ENCODE assay signal across 23 mouse cellular contexts in genomic region chr14:73477077-73477476, GRCm38 (mm10). TPM values are rescaled to one million over a fixed set of nuclear protein-coding genes. Genes with fewer than 3 reads are reported as not detected.
DNase-seq lines count a peak whose midpoint lies in the region; ATAC-seq and TF ChIP-seq lines count a peak whose summit lies in the region.
"Had no signal": no experiment of that assay in that cellular context is flagged by ENCODE, and none has a peak within 500 bp of the region (broad histone marks: within the 10 kb centered on the region; RNA-seq: fewer than 3 reads in every experiment).

No protein-coding gene starts in this region.

- no peaks in the 10 kb centered on the region for H3K36me3 ChIP-seq in forebrain, embryonic 14.5 days (ENCODE audit: control insufficient read depth, insufficient read depth, low read length)
- H3K36me3 ChIP-seq: G1E; heart, embryonic 15.5 days; liver, embryonic 13.5 days; lung, embryonic 15.5 days had no signal

- H3K4me2 ChIP-seq in forebrain, embryonic 14.5 days (ENCODE audit: low read length): no peak overlapping the region
- H3K4me2 ChIP-seq: heart, embryonic 15.5 days; liver, embryonic 13.5 days; lung, embryonic 15.5 days had no signal

- no peak for TF ChIP-seq POLR2A in cerebellum, adult 2 months (IDR thresholded peaks at IDR 0.05; ENCODE audit: borderline replicate concordance, insufficient read depth, low read length)

- peaks cover 31% of the 10 kb centered on the region for H3K4me1 ChIP-seq in forebrain, embryonic 14.5 days (ENCODE audit: control insufficient read depth, insufficient read depth, low read length)
- peaks cover 12% of the 10 kb centered on the region; the same call in 1 of the 2 replicates for H3K4me1 ChIP-seq in cerebellum, adult 2 months (ENCODE audit: control insufficient read depth, insufficient read depth, low read length)

- H3K9me3 ChIP-seq in forebrain, embryonic 14.5 days (replicated peaks; ENCODE audit: control insufficient read depth, low read length): no peaks in the 10 kb centered on the region
- H3K9me3 ChIP-seq: G1E; heart, embryonic 15.5 days; liver, embryonic 13.5 days; lung, embryonic 15.5 days had no signal

- no peak for DNase-seq in gastrocnemius, adult 2 months
- no peak for DNase-seq in gastrocnemius, adult 18-20 months (ENCODE audit: low spot score)
- no peak for DNase-seq in layer of hippocampus, adult 2 months (ENCODE audit: low spot score in 2 of 2)
- no peak for DNase-seq in layer of hippocampus, adult 9-11 months
- no peak for DNase-seq in forebrain, embryonic 14.5 days (ENCODE audit: low spot score)
- DNase-seq in lung, postnatal 4 days: peak; percentile 29 to 62
- DNase-seq in cerebellum, adult 2 months: no peak
- DNase-seq: adrenal gland, adult 2 months; cerebellum, adult 11-12 months; cerebellum, postnatal 14 days; kidney, postnatal 25 days; liver, embryonic 13.5 days; right cerebral cortex, adult 18-20 months; thymus, adult 18-20 months; thymus, postnatal 4 days had no signal

- H3K27ac ChIP-seq in gastrocnemius, adult 2 months: peak overlapping the region; percentile 83
- peak overlapping the region; percentile 73; the same call in 1 of the 2 replicates for H3K27ac ChIP-seq in layer of hippocampus, adult 2 months
- H3K27ac ChIP-seq in forebrain, embryonic 14.5 days (ENCODE audit: low read depth, low read length): peak overlapping the region; percentile 66; the same call in 1 of the 2 replicates
- no peak overlapping the region for H3K27ac ChIP-seq in cerebellum, adult 2 months (ENCODE audit: insufficient read depth, low read length)
- H3K27ac ChIP-seq: heart, embryonic 15.5 days; hindbrain, postnatal 0 days; liver, embryonic 13.5 days; lung, embryonic 15.5 days had no signal

- H3K27me3 ChIP-seq in forebrain, embryonic 14.5 days (replicated peaks; ENCODE audit: control insufficient read depth, insufficient read depth, low read length): no peaks in the 10 kb centered on the region
- no peaks in the 10 kb centered on the region for H3K27me3 ChIP-seq in cerebellum, adult 2 months (ENCODE audit: control insufficient read depth, insufficient read depth, low read length)
- H3K27me3 ChIP-seq: heart, embryonic 15.5 days; liver, embryonic 13.5 days; lung, embryonic 15.5 days; Patski had no signal

- H3K4me3 ChIP-seq in gastrocnemius, adult 2 months: no peak overlapping the region
- H3K4me3 ChIP-seq in layer of hippocampus, adult 2 months: no peak overlapping the region
- H3K4me3 ChIP-seq in forebrain, embryonic 14.5 days (ENCODE audit: low read depth, low read length): no peak overlapping the region
- no peak overlapping the region for H3K4me3 ChIP-seq in cerebellum, adult 2 months (replicated peaks; ENCODE audit: insufficient read depth, low read depth, low read length)
- H3K4me3 ChIP-seq: heart, embryonic 15.5 days; liver, embryonic 13.5 days; lung, embryonic 15.5 days had no signal

- no peak for TF ChIP-seq CTCF in gastrocnemius, adult 2 months (IDR thresholded peaks at IDR 0.05)
- TF ChIP-seq CTCF in layer of hippocampus, adult 2 months (conservative IDR thresholded peaks at IDR 0.05): no peak
- TF ChIP-seq CTCF in cerebellum, adult 2 months (IDR thresholded peaks at IDR 0.05; ENCODE audit: borderline replicate concordance, insufficient read depth, low read depth, low read length): no peak

- WGBS in forebrain, embryonic 14.5 days: 93% methylated on average over 10 of the region's 10 CpGs
- 94% methylated on average over 10 of the region's 10 CpGs for whole genome bisulfite sequencing in cerebellum, adult 2 months

- no peak overlapping the region for H3K9ac ChIP-seq in forebrain, embryonic 14.5 days (ENCODE audit: low read length)
- H3K9ac ChIP-seq: heart, embryonic 15.5 days; liver, embryonic 13.5 days; lung, embryonic 15.5 days had no signal

- ATAC-seq in forebrain, embryonic 14.5 days: no peak
- no peak for ATAC-seq in activated CD4-positive, CD25-positive, alpha-beta regulatory T cell, adult 4 months
- ATAC-seq: intestine, postnatal 0 days; midbrain, embryonic 16.5 days; Patski had no signal

- intact Hi-C loops in gastrocnemius, adult 2 months (cut with DNase I): loop anchor here (5.0 to 10.0 kb wide), 2 partner anchors 242 to 370 kb away; partner anchors contain the start of gene Lpar6

RNA-seq across cellular contexts. Expression of gene Med4, which starts 32.7 kb away (rescaled TPM):
- total RNA-seq in gastrocnemius, adult 2 months (2021): 10 to 100 TPM; 13.4 to 16.1 TPM
- total RNA-seq in gastrocnemius, adult 18-20 months (2021): 10 to 100 TPM; 11.9 to 13.4 TPM
- 10 to 100 TPM; 31.7 to 35.4 TPM for total RNA-seq in layer of hippocampus, adult 2 months (2021)
- 99.3 and 100.0 TPM in 2 replicates for polyA plus RNA-seq in forebrain, embryonic 14.5 days (2014; fragmentation: Nextera tagmentation; extraction: Ambion mirVana)
- polyA plus RNA-seq in activated CD4-positive, CD25-positive, alpha-beta regulatory T cell, adult 4 months (2017; shearing (Covaris generic)): 10 to 100 TPM; 56.3 to 65.1 TPM
- 38.7 and 40.0 TPM in 2 replicates for polyA plus RNA-seq in cerebellum, adult 2 months (2012; rRNA removed)

RNA-seq across cellular contexts. Expression of gene Sucla2, which starts 48.0 kb away (rescaled TPM):
- 100 to 1,000 TPM; 428 to 488 TPM for total RNA-seq in gastrocnemius, adult 2 months (2021)
- total RNA-seq in gastrocnemius, adult 18-20 months (2021): 100 to 1,000 TPM; 397 to 420 TPM
- 100 to 1,000 TPM; 151 to 152 TPM for total RNA-seq in layer of hippocampus, adult 2 months (2021)
- 111 and 122 TPM in 2 replicates for polyA plus RNA-seq in forebrain, embryonic 14.5 days (2014; fragmentation: Nextera tagmentation; extraction: Ambion mirVana)
- polyA plus RNA-seq in activated CD4-positive, CD25-positive, alpha-beta regulatory T cell, adult 4 months (2017; shearing (Covaris generic)): 10 to 100 TPM; 85.1 to 91.6 TPM
- polyA plus RNA-seq in cerebellum, adult 2 months (2012; rRNA removed): 163 and 164 TPM in 2 replicates

Comparison
In these comparisons a context has a peak if more than half of its experiments do, and no peak if none do; other contexts are left out.
1. DNase-seq: peak in lung, postnatal 4 days (2 of 2); none in gastrocnemius, adult 2 months (single experiment), gastrocnemius, adult 18-20 months (single experiment), layer of hippocampus, adult 2 months (0 of 2), layer of hippocampus, adult 9-11 months (single experiment), forebrain, embryonic 14.5 days (single experiment) and cerebellum, adult 2 months (0 of 2).